Mouse (Mus musculus): ENCODE data around the gene Rnf114.

DNA sequence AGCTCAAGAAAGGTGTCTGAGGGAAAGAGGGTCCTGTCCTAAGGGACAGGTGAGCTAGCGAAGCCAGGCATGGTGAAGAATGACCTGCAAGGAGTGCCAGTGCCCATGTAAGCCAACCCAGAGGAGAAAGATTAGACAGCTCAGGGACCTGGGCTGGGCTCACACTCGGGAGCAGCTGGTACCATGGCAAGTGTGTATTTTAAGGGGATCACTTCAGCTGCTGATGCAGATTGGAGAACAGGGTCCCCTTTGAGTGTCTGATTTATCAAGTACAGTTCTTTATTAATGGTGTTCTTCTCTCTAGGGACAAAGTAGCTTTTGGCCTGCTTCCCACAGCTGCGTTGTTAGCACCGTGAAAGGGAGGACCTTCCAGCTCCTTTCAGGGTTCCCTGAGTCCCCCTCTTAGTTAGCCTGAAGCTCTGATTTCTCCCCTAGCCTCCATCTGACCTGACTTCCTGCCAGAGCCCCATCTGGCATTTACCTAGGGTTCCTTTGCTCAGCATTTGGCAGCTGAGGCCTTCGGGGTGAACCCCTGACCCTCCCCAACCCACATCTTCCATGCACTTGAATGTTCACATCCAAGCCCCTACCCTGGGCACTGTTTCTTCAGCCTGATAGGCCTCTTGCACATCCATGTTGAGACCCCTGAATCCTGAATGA, 36.0 kb upstream of the Rnf114 start:
- TF ChIP-seq CTCF (IDR thresholded peaks at IDR 0.05; ENCODE audit: low read depth) (no peak), EP300 (IDR thresholded peaks at IDR 0.05; ENCODE audit: low read depth) (no peak)
